Mouse (Mus musculus): Measurements from ENCODE around the gene Creb3l4. TPM values are rescaled to one million over a fixed set of nuclear protein-coding genes. Genes with fewer than 3 reads are reported as not detected.

Gene Creb3l4
- total and polyA plus RNA-seq, 3 experiments: 0.07 to 0.08 TPM; not detected in 1

- Histone ChIP-seq H3K9me3 (replicated peaks; ENCODE audit: insufficient read depth, low read length) (no peaks in the 10 kb centered on the region), H3K4me3 (ENCODE audit: control insufficient read depth in 1 of 2, insufficient read depth in 1 of 2, low read depth in 2 of 2, low read length in 2 of 2) (no peak overlapping the region), H3K4me1 (ENCODE audit: control insufficient read depth in 1 of 2, insufficient read depth in 2 of 2, low read length in 2 of 2) (no peaks in the 10 kb centered on the region), H3K27me3 (ENCODE audit: control insufficient read depth in 1 of 2, insufficient read depth in 2 of 2, low read length in 2 of 2) (no peaks in the 10 kb centered on the region), H3K36me3 (ENCODE audit: control insufficient read depth in 1 of 2, insufficient read depth in 2 of 2, low read length in 2 of 2) (peaks cover 0 to 19% of the 10 kb centered on the region in 2 experiments; a peak in 2 of 4 replicates), H3K27ac (ENCODE audit: control insufficient read depth, low read depth, low read length) (no peak overlapping the region), H3K79me2 (ENCODE audit: control insufficient read depth, insufficient read depth, low read length, poor library complexity) (no peaks in the 10 kb centered on the region), H3K9ac (ENCODE audit: control insufficient read depth, low read depth, low read length, poor library complexity, severe bottlenecking) (no peak overlapping the region)
- DNase-seq (ENCODE audit: low read depth, low spot score): no peak
- no peak for TF ChIP-seq ZKSCAN1 (IDR thresholded peaks at IDR 0.05; ENCODE audit: low read depth, low read length)
- TF ChIP-seq JUND (IDR thresholded peaks at IDR 0.05; ENCODE audit: low read depth, low read length): no peak
- TF ChIP-seq MYB (IDR thresholded peaks at IDR 0.05; ENCODE audit: low read depth, low read length): no peak
- no peak for TF ChIP-seq POLR2AphosphoS2 (IDR thresholded peaks at IDR 0.05; ENCODE audit: low read length)
- TF ChIP-seq MAX (IDR thresholded peaks at IDR 0.05; ENCODE audit: low read length): no peak
- no peak for TF ChIP-seq BHLHE40 (IDR thresholded peaks at IDR 0.05; ENCODE audit: borderline replicate concordance, low read depth, low read length)
- TF ChIP-seq CHD2 (IDR thresholded peaks at IDR 0.05; ENCODE audit: low read length): no peak
- no peak for TF ChIP-seq TCF12 (IDR thresholded peaks at IDR 0.05; ENCODE audit: low read depth, low read length)
- no peak for TF ChIP-seq MEF2A (IDR thresholded peaks at IDR 0.05; ENCODE audit: extremely low read depth, insufficient replicate concordance, low read depth, low read length, poor library complexity, severe bottlenecking)
Observed at GRCm38 (mm10) chr3:90275286-90275685, 32.0 kb upstream of the Creb3l4 start.

- no peaks in the 10 kb centered on the region for H3K79me2 ChIP-seq (ENCODE audit: control insufficient read depth, insufficient read depth, low read length, poor library complexity)
- peaks cover 0 to 2% of the 10 kb centered on the region in 2 experiments; a peak in 1 of 4 replicates for H3K4me1 ChIP-seq (ENCODE audit: control insufficient read depth in 1 of 2, insufficient read depth in 2 of 2, low read length in 2 of 2)
- TF ChIP-seq TBP (IDR thresholded peaks at IDR 0.05; ENCODE audit: low read depth, low read length): no peak
- TF ChIP-seq ZMIZ1 (IDR thresholded peaks at IDR 0.05; ENCODE audit: low read depth, low read length): no peak
- TF ChIP-seq MAFK (IDR thresholded peaks at IDR 0.05; ENCODE audit: borderline replicate concordance, low read depth, low read length): no peak
- H3K4me3 ChIP-seq (ENCODE audit: control insufficient read depth in 1 of 2, insufficient read depth in 1 of 2, low read depth in 2 of 2, low read length in 2 of 2): no peak overlapping the region
- H3K36me3 ChIP-seq (ENCODE audit: control insufficient read depth in 1 of 2, insufficient read depth in 2 of 2, low read length in 2 of 2): peaks cover under 1 to 19% of the 10 kb centered on the region in 2 experiments; a peak in 3 of 4 replicates
- H3K27me3 ChIP-seq (ENCODE audit: control insufficient read depth in 1 of 2, insufficient read depth in 2 of 2, low read length in 2 of 2): no peaks in the 10 kb centered on the region
- no peak overlapping the region for H3K27ac ChIP-seq (ENCODE audit: control insufficient read depth, low read depth, low read length)
- no peak overlapping the region for H3K9ac ChIP-seq (ENCODE audit: control insufficient read depth, low read depth, low read length, poor library complexity, severe bottlenecking)
- H3K9me3 ChIP-seq (replicated peaks; ENCODE audit: insufficient read depth, low read length): no peaks in the 10 kb centered on the region
- no peak for DNase-seq (ENCODE audit: low read depth, low spot score)
Observed at GRCm38 (mm10) chr3:90273855-90274254, 30.5 kb upstream of the Creb3l4 start.

GRCm38 (mm10) chr3:90272170-90272569 lies 28.9 kb upstream of the Creb3l4 start:
- Histone ChIP-seq H3K27me3 (ENCODE audit: control insufficient read depth in 1 of 2, insufficient read depth in 2 of 2, low read length in 2 of 2) (no peaks in the 10 kb centered on the region), H3K4me1 (ENCODE audit: control insufficient read depth in 1 of 2, insufficient read depth in 2 of 2, low read length in 2 of 2) (peaks cover 2 to 18% of the 10 kb centered on the region in 2 experiments; a peak in 3 of 4 replicates), H3K36me3 (ENCODE audit: control insufficient read depth in 1 of 2, insufficient read depth in 2 of 2, low read length in 2 of 2) (peaks cover 16 to 17% of the 10 kb centered on the region in 2 experiments), H3K27ac (ENCODE audit: control insufficient read depth, low read depth, low read length) (no peak overlapping the region), H3K9me3 (replicated peaks; ENCODE audit: insufficient read depth, low read length) (no peaks in the 10 kb centered on the region), H3K79me2 (ENCODE audit: control insufficient read depth, insufficient read depth, low read length, poor library complexity) (peaks cover 6% of the 10 kb centered on the region), H3K9ac (ENCODE audit: control insufficient read depth, low read depth, low read length, poor library complexity, severe bottlenecking) (no peak overlapping the region), H3K4me3 (ENCODE audit: control insufficient read depth in 1 of 2, insufficient read depth in 1 of 2, low read depth in 2 of 2, low read length in 2 of 2) (no peak overlapping the region)
- TF ChIP-seq CHD1 (IDR thresholded peaks at IDR 0.05; ENCODE audit: low read depth, low read length): no peak
- TF ChIP-seq MXI1 (IDR thresholded peaks at IDR 0.05; ENCODE audit: low read depth, low read length): no peak
- no peak for TF ChIP-seq MAX (IDR thresholded peaks at IDR 0.05; ENCODE audit: low read length)
- TF ChIP-seq CTCF (IDR thresholded peaks at IDR 0.05 in 2 of 3, conservative IDR thresholded peaks at IDR 0.05 in 1 of 3; ENCODE audit: control insufficient read depth in 1 of 3, insufficient read depth in 1 of 3, low read depth in 2 of 3, low read length in 3 of 3, poor library complexity in 1 of 3, severe bottlenecking in 1 of 3): no peak
- TF ChIP-seq ELF1 (IDR thresholded peaks at IDR 0.05; ENCODE audit: low read depth, low read length): no peak
- no peak for TF ChIP-seq UBTF (IDR thresholded peaks at IDR 0.05; ENCODE audit: borderline replicate concordance, insufficient read depth, low read depth, low read length)
- no peak for TF ChIP-seq EP300 (IDR thresholded peaks at IDR 0.05; ENCODE audit: low read depth in 1 of 2, low read length in 2 of 2)
- TF ChIP-seq JUND (IDR thresholded peaks at IDR 0.05; ENCODE audit: low read depth, low read length): no peak
- no peak for TF ChIP-seq USF2 (IDR thresholded peaks at IDR 0.05; ENCODE audit: borderline replicate concordance in 1 of 2, insufficient read depth in 1 of 2, low read depth in 1 of 2, low read length in 2 of 2)
- no peak for TF ChIP-seq RCOR1 (IDR thresholded peaks at IDR 0.05; ENCODE audit: low read depth, low read length)
- no peak for TF ChIP-seq SIN3A (IDR thresholded peaks at IDR 0.05; ENCODE audit: low read length)
- no peak for TF ChIP-seq MAFK (IDR thresholded peaks at IDR 0.05; ENCODE audit: borderline replicate concordance, low read depth, low read length)
- TF ChIP-seq MEF2A (IDR thresholded peaks at IDR 0.05; ENCODE audit: extremely low read depth, insufficient replicate concordance, low read depth, low read length, poor library complexity, severe bottlenecking): no peak
- TF ChIP-seq USF1 (IDR thresholded peaks at IDR 0.05; ENCODE audit: low read depth, low read length): no peak
- TF ChIP-seq KAT2A (conservative IDR thresholded peaks at IDR 0.05; ENCODE audit: low read depth, low read length): no peak
- no peak for TF ChIP-seq E2F4 (IDR thresholded peaks at IDR 0.05; ENCODE audit: borderline replicate concordance, low read depth, low read length)
- no peak for TF ChIP-seq HCFC1 (IDR thresholded peaks at IDR 0.05; ENCODE audit: low read depth, low read length)
- TF ChIP-seq TBP (IDR thresholded peaks at IDR 0.05; ENCODE audit: low read depth, low read length): no peak
- DNase-seq (ENCODE audit: low read depth, low spot score): no peak
